Mouse (Mus musculus) embryonic fibroblast, embryonic 13.5 days (primary cell): ENCODE results near the gene Gm340.

Experiments
- CTCF ChIP-seq: IDR thresholded peaks from 2 replicates; pipeline ENCODE4 v1.5.1; 2011; ENCODE audit warnings: mild to moderate bottlenecking, control low read depth, low read length, moderate library complexity, borderline replicate concordance; ENCODE audit not compliant: insufficient read depth
- POLR2A ChIP-seq: IDR thresholded peaks from 2 replicates; pipeline ENCODE4 v1.6.1; 2011; ENCODE audit warnings: low read depth, mild to moderate bottlenecking, control low read depth, low read length, moderate library complexity

- TF ChIP-seq CTCF (no peak), POLR2A (no peak)
Measured at GRCm38 (mm10) chr19:41557491-41557890, 24.7 kb upstream of the Gm340 start.
